Mouse (Mus musculus): ENCODE data around the gene Smarcb1. TPM values are rescaled to one million over a fixed set of nuclear protein-coding genes. Genes with fewer than 3 reads are reported as not detected.

Smarcb1 gene
- polyA plus RNA-seq, 1 experiment from 2014 or later = 103 TPM

GRCm38 (mm10) chr10:75937851-75938643 lies 16.6 kb upstream of the Smarcb1 start:
- peak overlapping the region; percentile 92 for H3K9ac ChIP-seq (ENCODE audit: low read length)

GRCm38 (mm10) chr10:75936909-75937667 lies 15.7 kb upstream of the Smarcb1 start:
- ATAC-seq (ENCODE audit: insufficient number of reproducible peaks, insufficient read depth, low FRiP score, low read depth) = no peak
- H3K36me3 ChIP-seq (ENCODE audit: control insufficient read depth, insufficient read depth, low read length) = peaks cover 12% of the 10 kb centered on the region; the same call in 1 of the 2 replicates
- no peaks in the 10 kb centered on the region for H3K9me3 ChIP-seq (ENCODE audit: control insufficient read depth, low read length)
- H3K4me2 ChIP-seq (ENCODE audit: low read length) = peak overlapping the region; percentile 62
- H3K27ac ChIP-seq (replicated peaks in 1 of 2; ENCODE audit: control insufficient read depth in 1 of 2, insufficient read depth in 1 of 2, low read depth in 2 of 2, low read length in 2 of 2) = no peak overlapping the region
- H3K27me3 ChIP-seq (ENCODE audit: control insufficient read depth, insufficient read depth, low read length) = no peaks in the 10 kb centered on the region
- H3K4me3 ChIP-seq (ENCODE audit: control insufficient read depth in 1 of 2, insufficient read depth in 1 of 2, low read depth in 1 of 2, low read length in 2 of 2) = peak overlapping the region; percentile 40 to 72
- peaks cover 11 to 18% of the 10 kb centered on the region in 2 experiments for H3K4me1 ChIP-seq (ENCODE audit: control insufficient read depth in 2 of 2, insufficient read depth in 2 of 2, low read length in 2 of 2)
- 30% methylated on average over 18 of the region's 18 CpGs for WGBS
- H3K9ac ChIP-seq (ENCODE audit: low read length) = peak overlapping the region; percentile 92

More at GRCm38 (mm10) chr10:75937851-75938643, 16.6 kb upstream of the Smarcb1 start:
- Histone ChIP-seq H3K4me2 (ENCODE audit: low read length) (peak overlapping the region; percentile 62), H3K4me3 (ENCODE audit: control insufficient read depth in 1 of 2, insufficient read depth in 1 of 2, low read depth in 1 of 2, low read length in 2 of 2) (peak overlapping the region in 1 of 2 experiments; percentile 72; a peak in 2 of 4 replicates), H3K4me1 (ENCODE audit: control insufficient read depth in 2 of 2, insufficient read depth in 2 of 2, low read length in 2 of 2) (peaks cover 4 to 12% of the 10 kb centered on the region in 2 experiments; a peak in 3 of 4 replicates), H3K9me3 (ENCODE audit: control insufficient read depth, low read length) (no peaks in the 10 kb centered on the region), H3K27ac (replicated peaks in 1 of 2; ENCODE audit: control insufficient read depth in 1 of 2, insufficient read depth in 1 of 2, low read depth in 2 of 2, low read length in 2 of 2) (no peak overlapping the region), H3K27me3 (ENCODE audit: control insufficient read depth, insufficient read depth, low read length) (no peaks in the 10 kb centered on the region), H3K36me3 (ENCODE audit: control insufficient read depth, insufficient read depth, low read length) (peaks cover 12% of the 10 kb centered on the region; the same call in 1 of the 2 replicates)
- WGBS = 52% methylated on average over 10 of the region's 10 CpGs
- no peak for ATAC-seq (ENCODE audit: insufficient number of reproducible peaks, insufficient read depth, low FRiP score, low read depth)

GRCm38 (mm10) chr10:75935680-75936541 lies 14.5 kb upstream of the Smarcb1 start, which contains the start of gene Mmp11:
TSS of gene Mmp11 (minus strand) at chr10:75936496.
- H3K9me3 ChIP-seq (ENCODE audit: control insufficient read depth, low read length) = no peaks in the 10 kb centered on the region
- H3K4me1 ChIP-seq (ENCODE audit: control insufficient read depth in 2 of 2, insufficient read depth in 2 of 2, low read length in 2 of 2) = peaks cover 20 to 27% of the 10 kb centered on the region in 2 experiments
- H3K27ac ChIP-seq (replicated peaks in 1 of 2; ENCODE audit: control insufficient read depth in 1 of 2, insufficient read depth in 1 of 2, low read depth in 2 of 2, low read length in 2 of 2) = peak within 1 kb of the TSS; percentile 88 to 89
- H3K9ac ChIP-seq (ENCODE audit: low read length) = peak within 1 kb of the TSS; percentile 92
- peak within 1 kb of the TSS; percentile 62 for H3K4me2 ChIP-seq (ENCODE audit: low read length)
- peak; percentile 78 for ATAC-seq (ENCODE audit: insufficient number of reproducible peaks, insufficient read depth, low FRiP score, low read depth)
- 2% methylated on average over 51 of the region's 51 CpGs for WGBS
- H3K4me3 ChIP-seq (ENCODE audit: control insufficient read depth in 1 of 2, insufficient read depth in 1 of 2, low read depth in 1 of 2, low read length in 2 of 2) = peak within 1 kb of the TSS; percentile 72 to 77
- peaks cover 12% of the 10 kb centered on the region; the same call in 1 of the 2 replicates for H3K36me3 ChIP-seq (ENCODE audit: control insufficient read depth, insufficient read depth, low read length)
- peaks cover 8% of the 10 kb centered on the region; the same call in 1 of the 2 replicates for H3K27me3 ChIP-seq (ENCODE audit: control insufficient read depth, insufficient read depth, low read length)

- Histone ChIP-seq H3K9ac (ENCODE audit: low read length) (no peak overlapping the region), H3K4me3 (ENCODE audit: control insufficient read depth in 1 of 2, insufficient read depth in 1 of 2, low read depth in 1 of 2, low read length in 2 of 2) (peak overlapping the region in 1 of 2 experiments; percentile 72; a peak in 1 of 4 replicates), H3K4me1 (ENCODE audit: control insufficient read depth in 2 of 2, insufficient read depth in 2 of 2, low read length in 2 of 2) (peaks cover 28 to 34% of the 10 kb centered on the region in 2 experiments), H3K27ac (replicated peaks in 1 of 2; ENCODE audit: control insufficient read depth in 1 of 2, insufficient read depth in 1 of 2, low read depth in 2 of 2, low read length in 2 of 2) (peak overlapping the region in 1 of 2 experiments; percentile 89; a peak in 1 of 4 replicates), H3K4me2 (ENCODE audit: low read length) (peak overlapping the region; percentile 62), H3K9me3 (ENCODE audit: control insufficient read depth, low read length) (no peaks in the 10 kb centered on the region), H3K27me3 (ENCODE audit: control insufficient read depth, insufficient read depth, low read length) (peaks cover 8% of the 10 kb centered on the region), H3K36me3 (ENCODE audit: control insufficient read depth, insufficient read depth, low read length) (peaks cover 12% of the 10 kb centered on the region; the same call in 1 of the 2 replicates)
- WGBS = 76% methylated on average over 1 of the region's 1 CpGs
- no peak for ATAC-seq (ENCODE audit: insufficient number of reproducible peaks, insufficient read depth, low FRiP score, low read depth)
These were observed 13.6 kb upstream of the Smarcb1 start for GRCm38 (mm10) chr10:75934991-75935390.

- WGBS = 48% methylated on average over 6 of the region's 6 CpGs
- H3K27me3 ChIP-seq (ENCODE audit: control insufficient read depth, insufficient read depth, low read length) = peaks cover 11% of the 10 kb centered on the region
- peak within 1 kb of the TSS; percentile 77 for H3K9ac ChIP-seq (ENCODE audit: low read length)
- H3K27ac ChIP-seq (replicated peaks in 1 of 2; ENCODE audit: control insufficient read depth in 1 of 2, insufficient read depth in 1 of 2, low read depth in 2 of 2, low read length in 2 of 2) = peak within 1 kb of the TSS; percentile 43 to 51; a peak in 3 of 4 replicates
- no peak for ATAC-seq (ENCODE audit: insufficient number of reproducible peaks, insufficient read depth, low FRiP score, low read depth)
- H3K4me1 ChIP-seq (ENCODE audit: control insufficient read depth in 2 of 2, insufficient read depth in 2 of 2, low read length in 2 of 2) = peaks cover 31 to 34% of the 10 kb centered on the region in 2 experiments
- no peaks in the 10 kb centered on the region for H3K9me3 ChIP-seq (ENCODE audit: control insufficient read depth, low read length)
- no peaks in the 10 kb centered on the region; the same call in 1 of the 2 replicates for H3K36me3 ChIP-seq (ENCODE audit: control insufficient read depth, insufficient read depth, low read length)
- peak within 1 kb of the TSS; percentile 56 to 81 for H3K4me3 ChIP-seq (ENCODE audit: control insufficient read depth in 1 of 2, insufficient read depth in 1 of 2, low read depth in 1 of 2, low read length in 2 of 2)
- H3K4me2 ChIP-seq (ENCODE audit: low read length) = peak within 1 kb of the TSS; percentile 81
These were observed 11.5 kb upstream of the Smarcb1 start, which contains the start of gene Chchd10 for GRCm38 (mm10) chr10:75932891-75933290. TSS of gene Chchd10 (plus strand) at chr10:75933130.

- 1% methylated on average over 29 of the region's 44 CpGs for WGBS
These were observed 10.8 kb upstream of the Smarcb1 start for GRCm38 (mm10) chr10:75932081-75932678.

More at GRCm38 (mm10) chr10:75932081-75932678, 10.8 kb upstream of the Smarcb1 start:
- Histone ChIP-seq H3K9me3 (ENCODE audit: control insufficient read depth, low read length) (no peaks in the 10 kb centered on the region), H3K36me3 (ENCODE audit: control insufficient read depth, insufficient read depth, low read length) (peaks cover 3% of the 10 kb centered on the region; the same call in 1 of the 2 replicates), H3K4me2 (ENCODE audit: low read length) (peak overlapping the region; percentile 81), H3K27ac (replicated peaks in 1 of 2; ENCODE audit: control insufficient read depth in 1 of 2, insufficient read depth in 1 of 2, low read depth in 2 of 2, low read length in 2 of 2) (peak overlapping the region; percentile 43 to 51; a peak in 3 of 4 replicates), H3K4me1 (ENCODE audit: control insufficient read depth in 2 of 2, insufficient read depth in 2 of 2, low read length in 2 of 2) (peaks cover 31% of the 10 kb centered on the region in 2 experiments), H3K4me3 (ENCODE audit: control insufficient read depth in 1 of 2, insufficient read depth in 1 of 2, low read depth in 1 of 2, low read length in 2 of 2) (peak overlapping the region; percentile 56 to 81), H3K27me3 (ENCODE audit: control insufficient read depth, insufficient read depth, low read length) (peaks cover 11% of the 10 kb centered on the region), H3K9ac (ENCODE audit: low read length) (peak overlapping the region; percentile 77)
- ATAC-seq (ENCODE audit: insufficient number of reproducible peaks, insufficient read depth, low FRiP score, low read depth) = peak; percentile 52
